8 mouse cellular contexts compared by ENCODE assay signal in the genomic region with DNA sequence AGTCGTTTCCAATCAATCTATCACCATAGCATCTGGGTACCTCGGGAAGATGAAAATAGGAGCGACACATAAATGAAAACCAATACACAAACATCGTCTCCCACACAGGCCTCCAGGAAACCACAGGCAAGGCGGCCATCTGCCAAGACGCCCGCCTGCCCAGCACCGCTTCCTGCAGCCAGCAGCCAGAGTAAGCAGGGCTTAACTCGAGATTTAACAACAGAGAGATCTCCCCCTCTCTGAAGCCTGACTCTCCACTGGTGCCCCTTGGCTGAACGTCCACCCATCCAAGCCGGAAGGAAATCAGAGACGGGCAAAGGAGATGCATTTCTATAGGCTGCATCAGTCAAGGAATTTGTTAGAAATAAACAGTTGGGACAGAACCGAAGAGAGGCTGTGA. TPM values are rescaled to one million over a fixed set of nuclear protein-coding genes. Genes with fewer than 3 reads are reported as not detected.
DNase-seq lines count a peak whose midpoint lies in the region; ATAC-seq and TF ChIP-seq lines count a peak whose summit lies in the region.
"Had no signal": no experiment of that assay in that cellular context is flagged by ENCODE, and none has a peak within 500 bp of the region (broad histone marks: within the 10 kb centered on the region; RNA-seq: fewer than 3 reads in every experiment).

No protein-coding gene starts in this region.

- no peaks in the 10 kb centered on the region for H3K27me3 ChIP-seq in embryonic facial prominence, embryonic 11.5 days (ENCODE audit: control insufficient read depth, insufficient read depth, low read length)
- H3K27me3 ChIP-seq in hindbrain, postnatal 0 days (ENCODE audit: insufficient read depth, low read length), result no peaks in the 10 kb centered on the region
- no peaks in the 10 kb centered on the region for H3K27me3 ChIP-seq in midbrain, embryonic 16.5 days (ENCODE audit: control insufficient read depth, insufficient read depth, low read depth, low read length)
- H3K27me3 ChIP-seq: liver, embryonic 15.5 days had no signal

- peaks cover 4% of the 10 kb centered on the region; the same call in 1 of the 2 replicates for H3K9me3 ChIP-seq in embryonic facial prominence, embryonic 11.5 days (replicated peaks; ENCODE audit: control insufficient read depth, low read length)
- no peaks in the 10 kb centered on the region for H3K9me3 ChIP-seq in hindbrain, postnatal 0 days (ENCODE audit: low read length)
- no peaks in the 10 kb centered on the region for H3K9me3 ChIP-seq in midbrain, embryonic 16.5 days (replicated peaks; ENCODE audit: control insufficient read depth, low read length, poor library complexity, severe bottlenecking)

- DNase-seq in left cerebral cortex, postnatal 25 days (ENCODE audit: low spot score in 2 of 2), result peak; percentile 40 to 61
- DNase-seq in left cerebral cortex, adult 11 months (ENCODE audit: low spot score), result no peak
- peak; percentile 28 for DNase-seq in embryonic facial prominence, embryonic 11.5 days (ENCODE audit: low spot score)
- DNase-seq in hindbrain, postnatal 0 days (ENCODE audit: low spot score), result peak; percentile 66
- no peak for DNase-seq in urinary bladder, postnatal 4 days (ENCODE audit: low spot score in 2 of 2)
- DNase-seq in MN1 (ENCODE audit: low spot score), result no peak

- ATAC-seq in embryonic facial prominence, embryonic 11.5 days (replicated peaks; ENCODE audit: insufficient number of reproducible peaks, low FRiP score, low TSS enrichment, low read depth), result no peak
- peak; percentile 38; the same call in 1 of the 2 replicates for ATAC-seq in hindbrain, postnatal 0 days
- ATAC-seq in midbrain, embryonic 16.5 days, result no peak

- 0 out of 2 replicates have a peak overlapping the region, but pooled peaks have one; percentile 20 for H3K27ac ChIP-seq in embryonic facial prominence, embryonic 11.5 days (replicated peaks; ENCODE audit: low read depth, low read length)
- H3K27ac ChIP-seq in hindbrain, postnatal 0 days, result peak overlapping the region; percentile 76
- 0 out of 2 replicates have a peak overlapping the region, but pooled peaks have one; percentile 3 for H3K27ac ChIP-seq in midbrain, embryonic 16.5 days (ENCODE audit: low read length)
- H3K27ac ChIP-seq: liver, embryonic 15.5 days had no signal

- TF ChIP-seq CTCF in hindbrain, postnatal 0 days (IDR thresholded peaks at IDR 0.05; ENCODE audit: low read depth), result no peak

- no peak overlapping the region for H3K4me2 ChIP-seq in embryonic facial prominence, embryonic 11.5 days (ENCODE audit: low read depth, low read length)
- peak overlapping the region; percentile 24; the same call in 1 of the 2 replicates for H3K4me2 ChIP-seq in hindbrain, postnatal 0 days (ENCODE audit: low read depth, low read length)
- no peak overlapping the region for H3K4me2 ChIP-seq in midbrain, embryonic 16.5 days (ENCODE audit: low read length)

- no peak overlapping the region for H3K4me3 ChIP-seq in embryonic facial prominence, embryonic 11.5 days (ENCODE audit: low read depth, low read length)
- H3K4me3 ChIP-seq in hindbrain, postnatal 0 days (ENCODE audit: low read length), result no peak overlapping the region
- H3K4me3 ChIP-seq in midbrain, embryonic 16.5 days (ENCODE audit: low read depth, low read length), result no peak overlapping the region
- H3K4me3 ChIP-seq: liver, embryonic 15.5 days had no signal

- intact Hi-C loops in left cerebral cortex, postnatal 25 days (cut with DNase I), result loop anchor here (5.0 kb wide), 1 partner anchor 41 kb away; no protein-coding TSS in a partner anchor

- H3K9ac ChIP-seq in embryonic facial prominence, embryonic 11.5 days (replicated peaks; ENCODE audit: low read length), result no peak overlapping the region
- H3K9ac ChIP-seq in hindbrain, postnatal 0 days (replicated peaks; ENCODE audit: low read length), result 0 out of 2 replicates have a peak overlapping the region, but pooled peaks have one; percentile 2
- H3K9ac ChIP-seq in midbrain, embryonic 16.5 days (ENCODE audit: low read depth, low read length), result no peak overlapping the region
- H3K9ac ChIP-seq: liver, embryonic 15.5 days had no signal

- no peaks in the 10 kb centered on the region for H3K4me1 ChIP-seq in embryonic facial prominence, embryonic 11.5 days (ENCODE audit: control insufficient read depth, insufficient read depth, low read length)
- peaks cover 31% of the 10 kb centered on the region for H3K4me1 ChIP-seq in hindbrain, postnatal 0 days (ENCODE audit: insufficient read depth, low read length)
- peaks cover 10% of the 10 kb centered on the region for H3K4me1 ChIP-seq in midbrain, embryonic 16.5 days (ENCODE audit: control insufficient read depth, insufficient read depth, low read length)

- 44% methylated on average over 13 of the region's 13 CpGs for WGBS in embryonic facial prominence, embryonic 11.5 days
- WGBS in hindbrain, postnatal 0 days, result 23% methylated on average over 13 of the region's 13 CpGs
- 61% methylated on average over 13 of the region's 13 CpGs for WGBS in midbrain, embryonic 16.5 days

- no peaks in the 10 kb centered on the region for H3K36me3 ChIP-seq in embryonic facial prominence, embryonic 11.5 days (replicated peaks; ENCODE audit: control insufficient read depth, insufficient read depth, low read depth, low read length)
- no peaks in the 10 kb centered on the region for H3K36me3 ChIP-seq in hindbrain, postnatal 0 days (ENCODE audit: insufficient read depth, low read length)
- no peaks in the 10 kb centered on the region for H3K36me3 ChIP-seq in midbrain, embryonic 16.5 days (ENCODE audit: control insufficient read depth, insufficient read depth, low read length)
- H3K36me3 ChIP-seq: liver, embryonic 15.5 days had no signal

RNA-seq across cellular contexts. Expression of gene Man1c1, which starts 21.1 kb away (rescaled TPM):
- total RNA-seq in left cerebral cortex, postnatal 25 days (2021), result 10 to 100 TPM; 42.3 to 42.7 TPM
- 1.9 and 3.3 TPM in 2 replicates for polyA plus RNA-seq in embryonic facial prominence, embryonic 11.5 days (2014; fragmentation: Nextera tagmentation; extraction: Ambion mirVana)
- total RNA-seq in hindbrain, postnatal 0 days (2014; rRNA removed), result 36.1 and 40.5 TPM in 2 replicates
- polyA plus RNA-seq in hindbrain, postnatal 0 days (2015; fragmentation: Nextera tagmentation; extraction: Ambion mirVana), result 5.8 and 7.1 TPM in 2 replicates
- polyA plus RNA-seq in midbrain, embryonic 16.5 days (2015; fragmentation: Nextera tagmentation; extraction: Ambion mirVana), result 2.9 and 3.2 TPM in 2 replicates

Comparison
In these comparisons a context has a peak if more than half of its experiments do, and no peak if none do; other contexts are left out.
1. DNase-seq: peak in left cerebral cortex, postnatal 25 days (2 of 2), embryonic facial prominence, embryonic 11.5 days (single experiment) and hindbrain, postnatal 0 days (single experiment); none in left cerebral cortex, adult 11 months (single experiment), urinary bladder, postnatal 4 days (0 of 2) and MN1 (single experiment).
2. H3K27ac ChIP-seq: peak in every context shown above with its lines; median percentile 76 in hindbrain, postnatal 0 days; 20 in embryonic facial prominence, embryonic 11.5 days; 3 in midbrain, embryonic 16.5 days.